Comparison of ENCODE assay signal across 29 mouse cellular contexts in the genomic region with DNA sequence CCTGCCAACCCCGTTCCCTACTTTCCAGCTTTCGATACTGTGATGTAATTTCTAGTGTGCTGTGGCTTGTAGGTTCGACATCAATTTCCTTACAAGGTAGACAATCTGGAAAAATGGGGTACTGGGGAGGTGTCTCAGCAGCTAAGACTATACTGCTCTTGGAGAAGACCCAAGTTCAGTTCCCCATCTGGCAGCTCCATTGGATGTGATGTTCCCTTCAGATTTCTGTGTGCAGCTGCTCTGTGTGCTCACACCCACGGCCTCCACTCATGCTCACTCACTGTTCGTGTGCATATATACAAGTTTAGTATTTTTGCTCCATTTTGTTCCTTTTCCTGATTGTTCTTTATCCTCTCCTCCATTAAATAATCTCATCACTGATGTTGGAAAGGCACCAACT. TPM values are rescaled to one million over a fixed set of nuclear protein-coding genes. Genes with fewer than 3 reads are reported as not detected.
A peak's percentile ranks its signal among the peaks of the same experiment; 100 is the strongest.
DNase-seq lines count a peak whose midpoint lies in the region; TF ChIP-seq lines count a peak whose summit lies in the region.
"Had no signal": no experiment of that assay in that cellular context is flagged by ENCODE, and none has a peak within 500 bp of the region (broad histone marks: within the 10 kb centered on the region; RNA-seq: fewer than 3 reads in every experiment).

No protein-coding gene starts in this region.

- WGBS in thymus, adult 2 months = 95% methylated on average over 5 of the region's 5 CpGs

- intact Hi-C loops in left cerebral cortex, postnatal 25 days (cut with DNase I) = loop anchor here (1.0 kb wide), 1 partner anchor 154 kb away; no protein-coding TSS in a partner anchor

- H3K27me3 ChIP-seq in thymus, adult 2 months (ENCODE audit: control insufficient read depth, insufficient read depth, low read length) = no peaks in the 10 kb centered on the region
- H3K27me3 ChIP-seq: embryonic facial prominence, embryonic 13.5 days; forebrain, embryonic 13.5 days; heart, embryonic 15.5 days; hindbrain, embryonic 13.5 days; kidney, embryonic 15.5 days; Patski had no signal

- no peak overlapping the region for H3K4me3 ChIP-seq in thymus, adult 2 months (ENCODE audit: control insufficient read depth, insufficient read depth, low read length)
- H3K4me3 ChIP-seq: embryonic facial prominence, embryonic 13.5 days; erythroblast, embryonic 14.5 days; forebrain, embryonic 13.5 days; heart, embryonic 15.5 days; hindbrain, embryonic 13.5 days; kidney, embryonic 15.5 days had no signal

- H3K27ac ChIP-seq in thymus, adult 2 months (ENCODE audit: control insufficient read depth, insufficient read depth, low read length) = no peak overlapping the region
- H3K27ac ChIP-seq: embryonic facial prominence, embryonic 13.5 days; forebrain, embryonic 13.5 days; heart, embryonic 15.5 days; hindbrain, embryonic 13.5 days; kidney, embryonic 15.5 days had no signal

- no peaks in the 10 kb centered on the region for H3K4me1 ChIP-seq in thymus, adult 2 months (replicated peaks; ENCODE audit: control insufficient read depth, insufficient read depth, low read length)
- H3K4me1 ChIP-seq: embryonic facial prominence, embryonic 13.5 days; heart, embryonic 15.5 days; kidney, embryonic 15.5 days had no signal

- no peaks in the 10 kb centered on the region for H3K36me3 ChIP-seq in thymus, adult 2 months (ENCODE audit: control insufficient read depth, insufficient read depth, low read length)
- H3K36me3 ChIP-seq: embryonic facial prominence, embryonic 13.5 days; G1E; heart, embryonic 15.5 days; hindbrain, embryonic 13.5 days; kidney, embryonic 15.5 days had no signal

- no peak for TF ChIP-seq POLR2A in thymus, adult 2 months (IDR thresholded peaks at IDR 0.05; ENCODE audit: control insufficient read depth, extremely low read depth, insufficient read depth, low read length, poor library complexity)

- DNase-seq in layer of hippocampus, adult 18-20 months (ENCODE audit: low spot score in 2 of 2) = peak; percentile 7 to 63
- DNase-seq in layer of hippocampus, postnatal 25 days (ENCODE audit: extremely low spot score in 1 of 2, low spot score in 1 of 2) = no peak
- peak; percentile 29 for DNase-seq in right cerebral cortex, postnatal 25 days
- DNase-seq in right cerebral cortex, postnatal 4 days = no peak
- DNase-seq in left cerebral cortex, postnatal 25 days (ENCODE audit: low spot score in 2 of 2) = peak; percentile 30 to 84
- no peak for DNase-seq in thymus, adult 2 months
- DNase-seq in adrenal gland, postnatal 36 days = no peak
- DNase-seq: adrenal gland, adult 2 months; B cell, adult 2 months; cerebellum, adult 18-20 months; cerebellum, postnatal 25 days; embryo, embryonic 11 days; heart, postnatal 36 days; kidney, adult 11 months; kidney, postnatal 4 days; lung, postnatal 4 days; midbrain, embryonic 14.5 days; thymus, postnatal 14 days had no signal

- TF ChIP-seq CTCF in thymus, adult 2 months (IDR thresholded peaks at IDR 0.05; ENCODE audit: borderline replicate concordance, control insufficient read depth, extremely low read depth, insufficient read depth, low read length, poor library complexity) = no peak

RNA-seq across cellular contexts. Expression of gene Kif6, which starts 51.8 kb away (rescaled TPM):
- 1 to 10 TPM; 4.0 to 5.2 TPM for total RNA-seq in layer of hippocampus, adult 18-20 months (2021)
- total RNA-seq in layer of hippocampus, postnatal 25 days (2021) = 1 to 10 TPM; 3.0 to 3.9 TPM
- total RNA-seq in left cerebral cortex, postnatal 25 days (2021) = 1 to 10 TPM; 1.4 to 2.2 TPM
- polyA plus RNA-seq in thymus, adult 2 months (2012; rRNA removed) = 0.19 and 0.54 TPM in 2 replicates
- 1 to 10 TPM in 1 of 2 experiments, under 1 TPM in 1; 0.23 to 1.1 TPM for total RNA-seq in adrenal gland, postnatal 36 days (2021)
- total RNA-seq: CH12.LX; liver, adult 2 months; megakaryocyte-erythroid progenitor cell, adult 5-6 weeks had no signal
- polyA plus RNA-seq: erythroblast, embryonic 14.5 days; G1E; liver, adult 2 months had no signal

Comparison
In these comparisons a context has a peak if more than half of its experiments do, and no peak if none do; other contexts are left out.
1. DNase-seq: peak in layer of hippocampus, adult 18-20 months (2 of 2), right cerebral cortex, postnatal 25 days (single experiment) and left cerebral cortex, postnatal 25 days (2 of 2); none in layer of hippocampus, postnatal 25 days (0 of 2), right cerebral cortex, postnatal 4 days (single experiment), thymus, adult 2 months (single experiment) and adrenal gland, postnatal 36 days (0 of 2).